In the genomic region with DNA sequence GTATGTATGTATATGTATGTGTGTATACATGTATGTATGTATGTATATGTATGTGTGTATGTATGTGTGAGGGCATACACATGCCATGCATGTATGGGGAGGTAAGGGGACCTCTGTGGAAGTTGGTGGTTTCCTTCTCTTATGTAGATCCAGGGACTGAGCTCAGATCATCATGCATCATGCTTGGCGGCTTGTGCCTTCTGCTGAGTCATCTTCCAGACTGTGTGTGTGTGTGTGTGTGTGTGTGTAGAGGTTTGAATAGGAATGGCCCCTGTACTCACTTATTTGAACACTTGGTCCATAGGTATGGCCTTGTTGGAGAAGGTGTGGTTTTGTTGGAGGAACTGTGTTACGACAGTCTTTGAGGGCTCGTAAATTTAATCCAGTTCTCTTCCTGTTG, we compare ENCODE assay signal across 12 mouse cellular contexts.
"Had no signal": no experiment of that assay in that cellular context is flagged by ENCODE, and none has a peak within 500 bp of the region (broad histone marks: within the 10 kb centered on the region; RNA-seq: fewer than 3 reads in every experiment).

No protein-coding gene starts in this region.

- ATAC-seq: liver, embryonic 12.5 days had no signal

- DNase-seq: kidney, adult 8-10 months; kidney, postnatal 10 days; kidney, postnatal 36 days; layer of hippocampus, postnatal 36 days; midbrain, embryonic 14.5 days; right cerebral cortex, adult 18-20 months; right cerebral cortex, postnatal 14 days; right cerebral cortex, postnatal 4 days; thymus, adult 2 months; thymus, postnatal 14 days; thymus, postnatal 4 days had no signal
